In the genomic region with DNA sequence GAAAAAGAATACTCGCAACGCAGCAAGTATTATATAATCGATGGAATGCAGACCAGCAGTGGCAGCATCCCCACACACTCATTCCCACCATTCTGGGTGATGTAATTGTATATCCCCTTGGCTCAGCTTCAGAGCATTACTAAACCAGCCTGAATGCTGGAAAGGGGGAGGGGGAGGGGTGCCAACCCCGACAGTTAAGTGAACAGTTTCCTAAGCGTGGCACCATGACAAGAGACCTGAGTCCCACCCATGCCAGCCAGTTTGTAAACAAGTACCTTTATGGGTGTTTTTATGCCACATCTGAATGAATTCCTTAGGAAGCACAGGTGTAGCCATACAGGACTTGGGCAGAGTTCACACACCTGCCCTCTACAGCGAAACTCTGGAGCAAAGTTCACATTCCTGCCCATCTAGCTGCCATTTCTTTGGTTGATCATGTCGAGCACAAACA, we compare ENCODE assay signal across 7 mouse cellular contexts. TPM values are rescaled to one million over a fixed set of nuclear protein-coding genes. Genes with fewer than 3 reads are reported as not detected.
DNase-seq lines count a peak whose midpoint lies in the region; ATAC-seq lines count a peak whose summit lies in the region.

No protein-coding gene starts in this region.

- H3K9ac ChIP-seq in embryonic facial prominence, embryonic 13.5 days = 0 out of 2 replicates have a peak overlapping the region, but pooled peaks have one; percentile 32
- peak overlapping the region; percentile 23 for H3K9ac ChIP-seq in hindbrain, embryonic 16.5 days (ENCODE audit: low read depth, low read length)
- H3K9ac ChIP-seq in midbrain, embryonic 14.5 days (replicated peaks; ENCODE audit: low read length) = no peak overlapping the region

- H3K4me2 ChIP-seq in embryonic facial prominence, embryonic 13.5 days = peak overlapping the region; percentile 52
- H3K4me2 ChIP-seq in hindbrain, embryonic 16.5 days (ENCODE audit: low read length) = peak overlapping the region; percentile 52
- peak overlapping the region; percentile 32 for H3K4me2 ChIP-seq in midbrain, embryonic 14.5 days (ENCODE audit: low read length)

- intact Hi-C loops in left cerebral cortex, postnatal 4 days (cut with DNase I) = no loop called here

- peak; percentile 71; the same call in 1 of the 2 replicates for ATAC-seq in embryonic facial prominence, embryonic 13.5 days (ENCODE audit: insufficient number of reproducible peaks, insufficient read depth, low FRiP score, low TSS enrichment, low read depth)
- peak; percentile 79 for ATAC-seq in hindbrain, embryonic 16.5 days
- ATAC-seq in midbrain, embryonic 14.5 days (ENCODE audit: low FRiP score, low TSS enrichment) = peak; percentile 51

- WGBS in embryonic facial prominence, embryonic 13.5 days = 30% methylated on average over 7 of the region's 7 CpGs
- 24% methylated on average over 7 of the region's 7 CpGs for WGBS in hindbrain, embryonic 16.5 days
- WGBS in midbrain, embryonic 14.5 days = 70% methylated on average over 7 of the region's 7 CpGs

- H3K4me3 ChIP-seq in embryonic facial prominence, embryonic 13.5 days = peak overlapping the region; percentile 20
- peak overlapping the region; percentile 22 for H3K4me3 ChIP-seq in hindbrain, embryonic 16.5 days (ENCODE audit: low read length)
- no peak overlapping the region for H3K4me3 ChIP-seq in midbrain, embryonic 14.5 days (replicated peaks; ENCODE audit: low read depth, low read length)

- H3K4me1 ChIP-seq in embryonic facial prominence, embryonic 13.5 days = peaks cover 34% of the 10 kb centered on the region
- peaks cover 16% of the 10 kb centered on the region for H3K4me1 ChIP-seq in hindbrain, embryonic 16.5 days (ENCODE audit: control insufficient read depth, insufficient read depth, low read depth, low read length)
- peaks cover 17% of the 10 kb centered on the region; the same call in 1 of the 2 replicates for H3K4me1 ChIP-seq in midbrain, embryonic 14.5 days (ENCODE audit: control insufficient read depth, insufficient read depth, low read length)

- peaks cover 7% of the 10 kb centered on the region; the same call in 1 of the 2 replicates for H3K36me3 ChIP-seq in embryonic facial prominence, embryonic 13.5 days
- no peaks in the 10 kb centered on the region for H3K36me3 ChIP-seq in hindbrain, embryonic 16.5 days (ENCODE audit: control insufficient read depth, insufficient read depth, low read length)
- no peaks in the 10 kb centered on the region for H3K36me3 ChIP-seq in midbrain, embryonic 14.5 days (ENCODE audit: control insufficient read depth, insufficient read depth, low read length)

- no peaks in the 10 kb centered on the region for H3K9me3 ChIP-seq in embryonic facial prominence, embryonic 13.5 days
- H3K9me3 ChIP-seq in hindbrain, embryonic 16.5 days (ENCODE audit: control insufficient read depth, low read length) = no peaks in the 10 kb centered on the region
- no peaks in the 10 kb centered on the region for H3K9me3 ChIP-seq in midbrain, embryonic 14.5 days (ENCODE audit: control insufficient read depth, low read length)

- H3K27me3 ChIP-seq in embryonic facial prominence, embryonic 13.5 days = no peaks in the 10 kb centered on the region
- no peaks in the 10 kb centered on the region for H3K27me3 ChIP-seq in hindbrain, embryonic 16.5 days (replicated peaks; ENCODE audit: control insufficient read depth, insufficient read depth, low read length)
- no peaks in the 10 kb centered on the region for H3K27me3 ChIP-seq in midbrain, embryonic 14.5 days (ENCODE audit: control insufficient read depth, insufficient read depth, low read length)

- peak overlapping the region; percentile 68 for H3K27ac ChIP-seq in embryonic facial prominence, embryonic 13.5 days
- peak overlapping the region; percentile 72 for H3K27ac ChIP-seq in hindbrain, embryonic 16.5 days (ENCODE audit: low read depth, low read length)
- H3K27ac ChIP-seq in midbrain, embryonic 14.5 days (replicated peaks; ENCODE audit: low read depth, low read length) = peak overlapping the region; percentile 10

- DNase-seq in retina, postnatal 1 day = peak; percentile 68
- DNase-seq in retina, embryonic 14.5 days (ENCODE audit: low spot score) = no peak
- DNase-seq in left cerebral cortex, postnatal 4 days = peak; percentile 54
- peak; percentile 76 for DNase-seq in midbrain, embryonic 14.5 days
- no peak for DNase-seq in thymus, postnatal 4 days

RNA-seq across cellular contexts. Expression of gene Cnksr3, which starts 53.0 kb away (rescaled TPM):
- 11.1 and 11.6 TPM in 2 replicates for polyA plus RNA-seq in embryonic facial prominence, embryonic 13.5 days (2015; fragmentation: Nextera tagmentation; extraction: Ambion mirVana)
- polyA plus RNA-seq in hindbrain, embryonic 16.5 days (2015; fragmentation: Nextera tagmentation; extraction: Ambion mirVana) = 3.7 and 4.2 TPM in 2 replicates
- 1 to 10 TPM; 4.0 to 4.7 TPM for total RNA-seq in left cerebral cortex, postnatal 4 days (2021)
- 1.6 and 2.7 TPM in 2 replicates for polyA plus RNA-seq in midbrain, embryonic 14.5 days (2014; fragmentation: Nextera tagmentation; extraction: Ambion mirVana)

Comparison
In these comparisons a context has a peak if more than half of its experiments do, and no peak if none do; other contexts are left out.
1. DNase-seq: peak in retina, postnatal 1 day (single experiment), left cerebral cortex, postnatal 4 days (single experiment) and midbrain, embryonic 14.5 days (single experiment); none in retina, embryonic 14.5 days (single experiment) and thymus, postnatal 4 days (single experiment).
2. H3K27ac ChIP-seq: peak in every context shown above with its lines; median percentile 72 in hindbrain, embryonic 16.5 days; 68 in embryonic facial prominence, embryonic 13.5 days; 10 in midbrain, embryonic 14.5 days.
3. Peak in every context shown above with its lines, with median percentiles within 50 percentile points of each other: ATAC-seq and H3K4me2 ChIP-seq.